Mouse (Mus musculus): ENCODE data around the gene Fermt3.

DNA sequence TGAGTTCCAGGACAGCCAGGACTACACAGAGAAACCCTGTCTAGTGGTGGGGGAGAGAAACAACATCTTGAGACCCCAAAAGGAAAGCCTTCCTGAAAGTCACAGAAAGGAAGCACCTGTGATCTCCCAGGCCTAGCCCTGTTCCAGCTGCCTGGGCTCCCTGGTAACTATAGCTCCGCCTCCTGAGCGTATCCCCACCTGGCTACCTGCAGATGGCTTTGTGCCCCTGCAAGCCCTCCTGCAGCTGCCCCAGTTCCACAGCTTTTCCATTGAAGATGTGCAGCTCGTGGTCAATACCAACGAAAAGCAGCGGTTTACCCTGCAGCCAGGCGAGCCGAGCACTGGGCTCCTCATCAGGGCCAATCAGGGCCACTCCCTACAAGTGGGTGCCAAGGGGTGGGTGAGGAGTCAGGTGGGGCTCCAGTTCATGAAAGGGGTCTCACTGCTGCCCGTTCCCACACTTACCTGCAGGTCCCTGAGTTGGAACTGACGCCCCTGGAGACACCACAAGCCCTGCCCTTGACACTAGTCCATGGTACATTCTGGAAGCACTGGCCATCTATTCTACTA lies 21.5 kb downstream of the Fermt3 start:
- no peak for TF ChIP-seq CTCF (IDR thresholded peaks at IDR 0.05; ENCODE audit: insufficient read depth, low read length)
- no peak for TF ChIP-seq POLR2A (IDR thresholded peaks at IDR 0.05; ENCODE audit: borderline replicate concordance, extremely low read depth, low read depth, low read length)
